Mouse (Mus musculus) naive thymus-derived CD4-positive, alpha-beta T cell, adult 2 months (primary cell): ENCODE results near the gene Gm47791.
A peak's percentile ranks its signal among the peaks of the same experiment; 100 is the strongest.

ENCODE experiments used
- DNase-seq: peaks from one replicate; pipeline ENCODE4 v3.0.0-alpha.2; 2011; ENCODE audit warnings: low read depth

Gm47791 gene

GRCm38 (mm10) chr1:82771022-82771586, at the start of gene Gm47791:
TSS of gene Gm47791 (minus strand) at chr1:82771243.
- DNase-seq: no peak

- no peak for DNase-seq
These were observed 49.7 kb upstream of the Gm47791 start for GRCm38 (mm10) chr1:82820626-82821186.

GRCm38 (mm10) chr1:82820179-82820578, 49.1 kb upstream of the Gm47791 start:
- DNase-seq: no peak

GRCm38 (mm10) chr1:82819366-82819765, 48.3 kb upstream of the Gm47791 start:
- peak; percentile 72 for DNase-seq

- DNase-seq: no peak
These were observed 45.1 kb upstream of the Gm47791 start for GRCm38 (mm10) chr1:82815941-82816716.

GRCm38 (mm10) chr1:82811766-82812165, 40.7 kb upstream of the Gm47791 start:
- DNase-seq: no peak

GRCm38 (mm10) chr1:82808564-82808963, 37.5 kb upstream of the Gm47791 start:
- no peak for DNase-seq

- peak; percentile 69 for DNase-seq
These were observed 36.2 kb upstream of the Gm47791 start for GRCm38 (mm10) chr1:82807206-82807605.

GRCm38 (mm10) chr1:82806391-82806790, 35.3 kb upstream of the Gm47791 start:
- DNase-seq: no peak

- no peak for DNase-seq
These were observed 33.0 kb upstream of the Gm47791 start for GRCm38 (mm10) chr1:82804059-82804458.

- DNase-seq: peak; percentile 74
These were observed 32.6 kb upstream of the Gm47791 start for GRCm38 (mm10) chr1:82803608-82804007.

- no peak for DNase-seq
These were observed 30.2 kb upstream of the Gm47791 start for GRCm38 (mm10) chr1:82801105-82801783.

GRCm38 (mm10) chr1:82798922-82799321, 27.9 kb upstream of the Gm47791 start:
- no peak for DNase-seq

GRCm38 (mm10) chr1:82798304-82798703, 27.3 kb upstream of the Gm47791 start:
- DNase-seq: no peak

- DNase-seq: no peak
These were observed 26.0 kb upstream of the Gm47791 start for GRCm38 (mm10) chr1:82797088-82797487.

GRCm38 (mm10) chr1:82795702-82796443, 24.8 kb upstream of the Gm47791 start:
- DNase-seq: peak; percentile 36

- peak; percentile 26 for DNase-seq
These were observed 24.2 kb upstream of the Gm47791 start for GRCm38 (mm10) chr1:82795211-82795610.

GRCm38 (mm10) chr1:82793986-82794385, 22.9 kb upstream of the Gm47791 start:
- no peak for DNase-seq

- DNase-seq: no peak
These were observed 22.1 kb upstream of the Gm47791 start for GRCm38 (mm10) chr1:82793110-82793509.

GRCm38 (mm10) chr1:82792238-82792637, 21.2 kb upstream of the Gm47791 start:
- no peak for DNase-seq

- no peak for DNase-seq
These were observed 20.1 kb upstream of the Gm47791 start for GRCm38 (mm10) chr1:82791105-82791504.

- no peak for DNase-seq
These were observed 17.0 kb upstream of the Gm47791 start for GRCm38 (mm10) chr1:82788070-82788469.
